Mouse (Mus musculus): Measurements from ENCODE around the gene Elfn1.

DNA sequence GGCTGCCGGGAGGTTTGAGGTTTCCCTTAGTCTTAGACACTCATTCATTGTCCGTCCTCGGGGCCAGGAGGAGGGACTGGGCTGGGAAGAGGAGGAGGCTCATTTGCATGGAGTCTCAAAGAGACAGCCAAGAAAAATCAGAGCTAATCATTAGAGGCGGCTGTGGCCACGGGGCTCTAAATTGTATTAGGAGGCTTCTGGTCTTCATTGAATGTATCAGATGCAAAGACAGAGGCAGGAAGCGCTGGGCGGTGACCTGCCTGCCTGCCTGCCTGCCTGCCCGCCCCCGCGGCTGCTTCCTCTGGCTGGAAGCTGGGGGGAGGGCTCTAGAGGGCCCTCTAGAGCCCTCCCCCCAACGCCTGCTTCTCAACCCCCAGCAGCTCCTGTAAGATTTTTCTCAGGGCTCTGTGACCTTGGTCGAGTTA is 23.2 kb downstream of the Elfn1 start:
- TF ChIP-seq POLR2A (IDR thresholded peaks at IDR 0.05; ENCODE audit: borderline replicate concordance, extremely low read depth, insufficient read depth, insufficient read length, poor library complexity, severe bottlenecking) (no peak), CTCF (IDR thresholded peaks at IDR 0.05; ENCODE audit: borderline replicate concordance, extremely low read depth, insufficient read depth, insufficient read length) (no peak)
